Comparison of ENCODE assay signal across 8 mouse cellular contexts in the genomic region with DNA sequence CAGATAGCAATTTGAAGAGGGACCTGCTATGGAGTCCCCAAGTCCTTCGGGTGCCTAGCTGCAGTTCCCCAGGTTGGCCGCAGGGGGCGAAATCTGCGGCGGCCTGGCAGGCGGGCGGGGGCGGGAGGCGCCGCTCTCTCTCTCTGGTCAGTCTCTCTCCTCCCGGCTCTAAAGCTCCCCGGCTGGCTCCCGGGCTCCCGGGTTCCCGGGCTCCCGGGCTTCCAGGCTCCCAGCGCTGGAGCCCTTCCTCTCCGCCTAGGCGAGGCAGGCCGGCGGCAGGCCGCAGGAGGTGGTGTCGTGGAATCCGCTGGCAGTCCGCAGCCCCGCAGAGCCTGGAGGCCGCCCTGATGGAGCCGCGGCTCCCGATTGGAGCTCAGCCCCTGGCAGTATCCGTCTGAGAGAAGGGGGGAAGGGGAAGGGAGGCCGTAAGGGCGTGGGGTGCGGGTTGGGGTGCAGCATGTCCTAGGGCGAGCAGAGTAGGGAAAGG. TPM values are rescaled to one million over a fixed set of nuclear protein-coding genes. Genes with fewer than 3 reads are reported as not detected.
DNase-seq lines count a peak whose midpoint lies in the region; ATAC-seq lines count a peak whose summit lies in the region.

A gene (plus strand): TSS at position 82 of the 487 bp plus-strand sequence.

- H3K9ac ChIP-seq in intestine, embryonic 15.5 days, result peak within 1 kb of the TSS; percentile 70

- peak within 1 kb of the TSS; percentile 52 for H3K4me2 ChIP-seq in intestine, embryonic 15.5 days (replicated peaks)

- H3K27ac ChIP-seq in intestine, embryonic 15.5 days, result peak within 1 kb of the TSS; percentile 78

- intact Hi-C loops in left cerebral cortex, postnatal 25 days (cut with DNase I), result no loop called here

- peak; percentile 83 for DNase-seq in adrenal gland, postnatal 10 days
- DNase-seq in embryo, embryonic 9.5 days (ENCODE audit: extremely low spot score), result peak; percentile 72
- peak; percentile 53 to 64 for DNase-seq in gastrocnemius, postnatal 4 days (ENCODE audit: low spot score in 2 of 2)
- DNase-seq in left cerebral cortex, postnatal 25 days (ENCODE audit: low spot score in 2 of 2), result peak; percentile 55 to 70
- peak; percentile 55 for DNase-seq in right cerebral cortex, postnatal 14 days
- DNase-seq in yolk sac, embryonic 10.5 days (ENCODE audit: low spot score), result peak; percentile 65

- 19% methylated on average over 33 of the region's 35 CpGs for WGBS in intestine, embryonic 15.5 days

- H3K4me3 ChIP-seq in intestine, embryonic 15.5 days (replicated peaks), result peak within 1 kb of the TSS; percentile 65

- H3K4me1 ChIP-seq in intestine, embryonic 15.5 days (replicated peaks), result no peaks in the 10 kb centered on the region

- no peaks in the 10 kb centered on the region for H3K27me3 ChIP-seq in intestine, embryonic 15.5 days (replicated peaks)

- H3K36me3 ChIP-seq in intestine, embryonic 15.5 days, result no peaks in the 10 kb centered on the region

- no peaks in the 10 kb centered on the region for H3K9me3 ChIP-seq in intestine, embryonic 15.5 days

- ATAC-seq in intestine, embryonic 15.5 days, result peak; percentile 93
- peak; percentile 85 for ATAC-seq in megakaryocyte-erythroid progenitor cell, adult 5-6 weeks (replicated peaks; ENCODE audit: low FRiP score, low TSS enrichment, poor library complexity, severe bottlenecking)

RNA-seq across cellular contexts. Expression of the gene that starts here (rescaled TPM):
- total RNA-seq in adrenal gland, postnatal 10 days (2021), result 10 to 100 TPM; 30.0 to 38.2 TPM
- 10 to 100 TPM; 13.3 to 15.9 TPM for total RNA-seq in gastrocnemius, postnatal 4 days (2021)
- polyA plus RNA-seq in intestine, embryonic 15.5 days (2015; fragmentation: Nextera tagmentation; extraction: Ambion mirVana), result 15.7 and 16.9 TPM in 2 replicates
- 10 to 100 TPM; 48.5 to 58.4 TPM for total RNA-seq in left cerebral cortex, postnatal 25 days (2021)
- total RNA-seq in megakaryocyte-erythroid progenitor cell, adult 5-6 weeks (2014; fragmentation: Nextera tagmentation), result 53.0 and 75.1 TPM in 2 replicates
- total RNA-seq in megakaryocyte-erythroid progenitor cell, adult 5-6 weeks (2017), result 15.6 and 29.5 TPM in 2 replicates

Comparison
In these comparisons a context has a peak if more than half of its experiments do, and no peak if none do; other contexts are left out.
1. Peak in every context shown above with its lines: DNase-seq, ATAC-seq, H3K4me3 ChIP-seq and H3K27ac ChIP-seq.